Mouse (Mus musculus) CH12.LX (cell line): Measurements from ENCODE around the gene Adap1. TPM values are rescaled to one million over a fixed set of nuclear protein-coding genes. Genes with fewer than 3 reads are reported as not detected.
A peak's percentile ranks its signal among the peaks of the same experiment; 100 is the strongest.

Experiments
- DNase-seq: peaks from one replicate; pipeline ENCODE4 v3.0.0-alpha.2; 2013; ENCODE audit errors: extremely low read depth
- H3K27ac ChIP-seq: 2 replicates; pipeline ENCODE4 v1.5.1; 2012; ENCODE audit warnings: low read depth, mild to moderate bottlenecking, control low read depth, moderate library complexity; ENCODE audit not compliant: insufficient read depth
- H3K27me3 ChIP-seq: replicated peaks from 2 replicates; pipeline ENCODE3; 2012; ENCODE audit warnings: inconsistent platforms
- H3K36me3 ChIP-seq, 2 experiments: replicated peaks in 1 of 2; 2 replicates each; pipeline versions ENCODE3 to v1.6.1; 2012; ENCODE audit warnings: inconsistent platforms in 1 of 2, low read length in 1 of 2, mild to moderate bottlenecking in 1 of 2, mixed read lengths in 1 of 2, moderate library complexity in 1 of 2; ENCODE audit not compliant: control insufficient read depth in 1 of 2, insufficient read depth in 1 of 2
- H3K4me1 ChIP-seq, 2 experiments: 2 replicates each; pipeline ENCODE4 v1.6.1; 2012; ENCODE audit warnings: inconsistent platforms in 1 of 2, moderate library complexity in 1 of 2; ENCODE audit not compliant: insufficient read depth in 2 of 2, control insufficient read depth in 1 of 2
- H3K4me2 ChIP-seq: 2 replicates; pipeline ENCODE4 v1.6.1; 2012; ENCODE audit warnings: low read depth, mild to moderate bottlenecking, control low read depth; ENCODE audit not compliant: poor library complexity, insufficient read depth, severe bottlenecking
- H3K4me3 ChIP-seq, 3 experiments: fragments of 150-350 bp in 1 of 3; sonication (generic) in 1 of 3; replicated peaks in 1 of 3; 2 replicates each; pipeline versions ENCODE3 to v1.5.1; 2011 to 2012; ENCODE audit warnings: low read depth in 2 of 3, low read length in 2 of 3, mild to moderate bottlenecking in 2 of 3, moderate library complexity in 2 of 3, control low read depth in 1 of 3, improper control_type of control experiment in 1 of 3, inconsistent platforms in 1 of 3, mixed read lengths in 1 of 3; ENCODE audit not compliant: poor library complexity in 1 of 3
- H3K79me2 ChIP-seq: replicated peaks from 2 replicates; pipeline ENCODE4 v1.6.1; 2012; ENCODE audit warnings: mild to moderate bottlenecking, moderate library complexity; ENCODE audit not compliant: control insufficient read depth, poor library complexity, insufficient read depth, severe bottlenecking; ENCODE audit errors: extremely low read depth
- H3K9ac ChIP-seq: 2 replicates; pipeline ENCODE4 v1.6.1; 2012; ENCODE audit warnings: low read depth, mild to moderate bottlenecking, control low read depth, moderate library complexity; ENCODE audit not compliant: insufficient read depth
- H3K9me3 ChIP-seq: replicated peaks from 2 replicates; pipeline ENCODE3; 2012; ENCODE audit warnings: low read length, inconsistent platforms, mixed read lengths
- BHLHE40 ChIP-seq: IDR thresholded peaks from 2 replicates; pipeline ENCODE4 v1.6.1; 2011; ENCODE audit warnings: mild to moderate bottlenecking, low read depth, low read length, improper control_type of control experiment
- HCFC1 ChIP-seq: IDR thresholded peaks from 2 replicates; pipeline ENCODE4 v1.6.1; 2012; ENCODE audit warnings: low read depth, mild to moderate bottlenecking, inconsistent platforms, low read length, improper control_type of control experiment
- JUND ChIP-seq: conservative IDR thresholded peaks from 2 replicates; pipeline ENCODE4 v1.6.1; 2011; ENCODE audit warnings: low read depth, low read length, improper control_type of control experiment
- MYC ChIP-seq: IDR thresholded peaks from 2 replicates; pipeline ENCODE4 v1.6.1; 2011; ENCODE audit warnings: low read depth, mild to moderate bottlenecking, improper control_type of control experiment, low read length
- NRF1 ChIP-seq: IDR thresholded peaks from 2 replicates; pipeline ENCODE4 v1.6.1; 2014; ENCODE audit warnings: low read depth, mild to moderate bottlenecking, inconsistent platforms, low read length, improper control_type of control experiment, moderate library complexity
- PAX5 ChIP-seq: IDR thresholded peaks from 2 replicates; pipeline ENCODE4 v1.6.1; 2012; ENCODE audit warnings: low read length, inconsistent platforms, mixed read lengths
- POLR2AphosphoS2 ChIP-seq: IDR thresholded peaks from 2 replicates; pipeline ENCODE4 v1.6.1; 2011; ENCODE audit warnings: low read depth, low read length, improper control_type of control experiment
- RAD21 ChIP-seq: IDR thresholded peaks from 2 replicates; pipeline ENCODE4 v1.6.1; 2011; ENCODE audit warnings: low read depth, mild to moderate bottlenecking, low read length, improper control_type of control experiment, moderate library complexity
- SIN3A ChIP-seq: IDR thresholded peaks from 2 replicates; pipeline ENCODE4 v1.6.1; 2012; ENCODE audit warnings: low read length, improper control_type of control experiment, inconsistent platforms
- SMC3 ChIP-seq: IDR thresholded peaks from 2 replicates; pipeline ENCODE4 v1.6.1; 2011; ENCODE audit warnings: low read depth, low read length, improper control_type of control experiment
- ZC3H11A ChIP-seq: IDR thresholded peaks from 2 replicates; pipeline ENCODE4 v1.6.1; 2012; ENCODE audit warnings: low read depth, mild to moderate bottlenecking, inconsistent platforms, low read length, improper control_type of control experiment
- ZNF384 ChIP-seq: IDR thresholded peaks from 2 replicates; pipeline ENCODE4 v1.6.1; 2012; ENCODE audit warnings: low read depth, low read length, improper control_type of control experiment, inconsistent platforms
- dilution Hi-C: fragments of 300-500 bp; cut with MboI; formaldehyde crosslinking; loops from 2 replicates; pipeline ENCODE4 v1.14.3; 2020; ENCODE audit warnings: low sequenced_read_pairs; ENCODE audit not compliant: extremely low pct_unique_long_range_greater_than_20kb, extremely low pct_ligation_motif_present
- in situ Hi-C: fragments of 300-500 bp; cut with MboI; formaldehyde crosslinking; loops from 3 replicates; pipeline ENCODE4 v1.14.3; 2019; ENCODE audit warnings: low sequenced_read_pairs, low pct_ligation_motif_present, low pct_unique_long_range_greater_than_20kb, mixed read lengths
- polyA plus RNA-seq: library from polyadenylated mRNA; unstranded; fragments of >175 nt; gene quantifications from 2 replicates; pipeline ENCODE4 v1.2.1, GENCODE M21; 2012; ENCODE audit warnings: low read depth; ENCODE audit not compliant: insufficient read length
- total RNA-seq, 2 experiments: library from RNA; depleted of rRNA; stranded (reverse); fragments of 300-350 nt in 1 of 2; fragments of >200 nt in 1 of 2; gene quantifications; 2 replicates each; pipeline ENCODE4 v1.2.3; 2012 to 2014

The Adap1 gene
- total and polyA plus RNA-seq, 3 experiments, result 53.9 to 73.2 (median 70.7) TPM

DNA sequence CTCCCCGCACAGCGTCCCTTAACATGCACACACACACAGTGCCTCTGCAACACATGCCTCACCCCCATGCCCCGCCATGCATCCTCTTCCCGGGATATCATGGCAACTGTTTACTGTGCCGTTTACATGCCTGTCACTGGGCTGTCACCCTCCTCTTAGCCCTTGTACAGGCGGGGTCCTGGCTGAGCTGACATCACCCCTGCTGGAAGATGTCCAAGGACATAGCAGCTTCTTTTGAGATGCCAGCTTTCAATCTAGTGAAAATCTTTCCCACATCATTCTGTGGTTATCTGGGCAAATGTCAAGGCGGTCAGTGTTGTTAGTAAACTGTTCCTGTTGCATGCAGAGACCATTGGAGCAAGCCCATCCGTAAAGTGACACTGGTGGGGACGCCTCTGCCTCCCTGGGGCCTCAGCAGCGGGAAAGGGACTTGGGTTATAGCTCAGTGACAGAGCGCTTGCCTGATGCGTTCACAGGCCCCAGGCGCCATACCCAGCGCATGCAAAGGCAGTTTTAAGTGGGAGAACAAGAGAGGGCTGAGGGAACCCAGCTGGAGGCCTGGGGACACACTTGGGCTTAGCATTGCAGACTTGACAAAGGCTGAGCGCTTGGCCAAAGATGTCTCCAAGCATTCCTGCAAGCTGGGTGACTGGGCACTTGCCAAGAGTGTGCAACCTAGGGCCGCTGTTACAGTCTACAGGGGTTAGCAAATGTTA lies 54.5 kb downstream of the Adap1 start:
- no peaks in the 10 kb centered on the region for H3K27me3 ChIP-seq
- H3K9me3 ChIP-seq, result no peaks in the 10 kb centered on the region
- DNase-seq, result no peak
- H3K4me2 ChIP-seq, result no peak overlapping the region
- H3K4me1 ChIP-seq, result 0 out of 4 replicates have a peak, but pooled peaks cover 0 to 4% of the 10 kb centered on the region in 2 experiments
- in situ Hi-C loops, result no loop called here
- no peak overlapping the region for H3K27ac ChIP-seq
- dilution Hi-C loops, result no loop called here
- peaks cover 77 to 85% of the 10 kb centered on the region in 2 experiments for H3K36me3 ChIP-seq
- H3K79me2 ChIP-seq, result no peaks in the 10 kb centered on the region
- H3K4me3 ChIP-seq, result no peak overlapping the region
- TF ChIP-seq NRF1 (no peak), POLR2AphosphoS2 (peak; percentile 45; the same call in 1 of the 2 replicates), JUND (no peak)
- no peak overlapping the region for H3K9ac ChIP-seq

- no peaks in the 10 kb centered on the region for H3K4me1 ChIP-seq
- dilution Hi-C loops, result no loop called here
- no peak overlapping the region for H3K9ac ChIP-seq
- H3K4me2 ChIP-seq, result no peak overlapping the region
- H3K27me3 ChIP-seq, result no peaks in the 10 kb centered on the region
- no peaks in the 10 kb centered on the region for H3K9me3 ChIP-seq
- TF ChIP-seq RAD21, result no peak
- TF ChIP-seq PAX5, result no peak
- no peak for TF ChIP-seq MYC
- H3K4me3 ChIP-seq, result no peak overlapping the region
- no peak overlapping the region for H3K27ac ChIP-seq
- no peak for DNase-seq
- H3K36me3 ChIP-seq, result peaks cover 86 to 89% of the 10 kb centered on the region in 2 experiments
- in situ Hi-C loops, result no loop called here
- H3K79me2 ChIP-seq, result no peaks in the 10 kb centered on the region
Measured at GRCm38 (mm10) chr5:139267661-139268060, 57.8 kb downstream of the Adap1 start.

- DNase-seq, result no peak
- Histone ChIP-seq H3K36me3 (peaks cover 64 to 95% of the 10 kb centered on the region in 2 experiments), H3K9ac (no peak overlapping the region), H3K4me3 (no peak overlapping the region), H3K9me3 (no peaks in the 10 kb centered on the region), H3K79me2 (peaks cover 26% of the 10 kb centered on the region), H3K4me2 (no peak overlapping the region), H3K4me1 (peaks cover 0 to 6% of the 10 kb centered on the region in 2 experiments; a peak in 2 of 4 replicates), H3K27me3 (no peaks in the 10 kb centered on the region), H3K27ac (no peak overlapping the region)
- no peak for TF ChIP-seq BHLHE40
- TF ChIP-seq NRF1, result no peak
- no peak for TF ChIP-seq ZNF384
- TF ChIP-seq SMC3, result no peak
- TF ChIP-seq SIN3A, result no peak
- TF ChIP-seq HCFC1, result no peak
- no peak for TF ChIP-seq ZC3H11A
- TF ChIP-seq PAX5, result no peak
- no peak for TF ChIP-seq JUND
- dilution Hi-C loops, result no loop called here
- in situ Hi-C loops, result no loop called here
Measured at GRCm38 (mm10) chr5:139261403-139261802, 64.0 kb downstream of the Adap1 start.
